Mouse (Mus musculus) liver, embryonic 12.5 days (tissue): ENCODE results near the gene Ccdc57. TPM values are rescaled to one million over a fixed set of nuclear protein-coding genes. Genes with fewer than 3 reads are reported as not detected.
"Not testable (repeated sequence)": the region's sequence is repeated elsewhere in the genome, so short reads cannot be mapped to it uniquely, and the experiment has no call there.

Source experiments
- ATAC-seq: fragments of 200-750 bp; cut with Nextera tagmentation; 2 replicates; pipeline ENCODE4 v1.8.0; 2017; ENCODE audit warnings: moderate number of reproducible peaks, mild to moderate bottlenecking, moderate library complexity
- H3K27ac ChIP-seq: fragments of 300-500 bp; sonication (generic); 2 replicates; pipeline ENCODE4 v1.5.1; 2016; ENCODE audit warnings: mild to moderate bottlenecking
- H3K27me3 ChIP-seq: fragments of 300-500 bp; sonication (generic); replicated peaks from 2 replicates; pipeline ENCODE4 v1.6.1; 2016; ENCODE audit warnings: mild to moderate bottlenecking, moderate library complexity
- H3K36me3 ChIP-seq: fragments of 300-500 bp; sonication (generic); 2 replicates; pipeline ENCODE4 v1.6.1; 2016; ENCODE audit warnings: mild to moderate bottlenecking, moderate library complexity
- H3K4me1 ChIP-seq: fragments of 300-500 bp; sonication (generic); 2 replicates; pipeline ENCODE4 v1.6.1; 2016
- H3K4me2 ChIP-seq: fragments of 300-500 bp; sonication (generic); 2 replicates; pipeline ENCODE4 v1.6.1; 2016; ENCODE audit warnings: mild to moderate bottlenecking, moderate library complexity
- H3K4me3 ChIP-seq: fragments of 300-500 bp; sonication (generic); 2 replicates; pipeline ENCODE4 v1.5.1; 2016; ENCODE audit warnings: mild to moderate bottlenecking, moderate library complexity
- H3K9ac ChIP-seq: fragments of 300-500 bp; sonication (generic); 2 replicates; pipeline ENCODE4 v1.6.1; 2016; ENCODE audit warnings: mild to moderate bottlenecking, moderate library complexity
- H3K9me3 ChIP-seq: fragments of 300-500 bp; sonication (generic); replicated peaks from 2 replicates; pipeline ENCODE4 v1.6.1; 2016; ENCODE audit warnings: mild to moderate bottlenecking, moderate library complexity
- WGBS: fragments of 180-500 bp; shearing (Covaris S2); methylation state at CpG from one replicate; pipeline ENCODE4 v1.1.7; 2016; ENCODE audit not compliant: insufficient replicate concordance; 5-methylcytosine and 5-hydroxymethylcytosine counted together
- polyA plus RNA-seq: library from polyadenylated mRNA; unstranded; fragments of >200 nt; fragmentation: Nextera tagmentation; extraction: Ambion mirVana; gene quantifications from 2 replicates; pipeline ENCODE4 v1.2.1, GENCODE M21; 2016

The Ccdc57 gene
- polyA plus RNA-seq, 1 experiment from 2014 or later, result 3.2 TPM

DNA sequence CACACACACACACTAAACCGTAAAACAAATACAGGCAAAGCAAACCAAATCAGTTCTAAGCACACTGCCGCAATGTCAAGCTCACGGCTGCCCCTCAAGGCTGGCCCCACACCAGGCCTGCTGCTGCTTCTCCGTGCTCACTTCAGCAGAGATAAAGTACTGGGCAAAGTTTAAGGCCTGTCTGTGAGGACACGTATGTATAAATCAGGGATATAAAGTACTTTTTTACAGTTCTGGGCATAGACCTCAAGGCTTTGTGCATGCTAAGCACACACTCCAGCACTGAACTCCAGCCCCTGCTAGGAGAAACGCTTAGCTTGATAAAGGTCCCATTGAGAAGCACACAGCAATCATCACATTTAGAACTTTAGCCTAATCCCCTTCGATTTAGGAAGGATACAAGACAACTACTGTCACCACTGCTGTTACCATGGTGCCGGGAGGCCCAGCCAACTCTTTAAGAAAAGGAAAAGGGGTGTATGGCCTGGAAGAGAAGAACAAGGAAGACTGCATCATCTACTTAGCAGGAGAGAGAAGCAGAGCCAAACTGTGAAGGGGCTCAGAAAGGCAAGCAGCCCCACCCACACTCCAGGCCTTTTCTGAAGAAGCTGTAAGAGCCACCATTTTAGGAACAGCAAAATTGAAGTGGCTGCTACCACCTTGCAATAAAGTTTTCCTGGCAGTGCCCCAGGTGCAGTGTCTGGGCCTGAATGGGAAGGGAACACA is 99.0 kb downstream of the Ccdc57 start:
- Histone ChIP-seq H3K4me2 (no peak overlapping the region), H3K36me3 (no peaks in the 10 kb centered on the region), H3K9me3 (no peaks in the 10 kb centered on the region), H3K27me3 (0 out of 2 replicates have a peak, but pooled peaks cover under 1% of the 10 kb centered on the region), H3K4me1 (peaks cover 17% of the 10 kb centered on the region), H3K4me3 (no peak overlapping the region), H3K9ac (no peak overlapping the region), H3K27ac (no peak overlapping the region)
- WGBS, result 53% methylated on average over 8 of the region's 8 CpGs
- ATAC-seq, result peak; percentile 27; the same call in 1 of the 2 replicates

DNA sequence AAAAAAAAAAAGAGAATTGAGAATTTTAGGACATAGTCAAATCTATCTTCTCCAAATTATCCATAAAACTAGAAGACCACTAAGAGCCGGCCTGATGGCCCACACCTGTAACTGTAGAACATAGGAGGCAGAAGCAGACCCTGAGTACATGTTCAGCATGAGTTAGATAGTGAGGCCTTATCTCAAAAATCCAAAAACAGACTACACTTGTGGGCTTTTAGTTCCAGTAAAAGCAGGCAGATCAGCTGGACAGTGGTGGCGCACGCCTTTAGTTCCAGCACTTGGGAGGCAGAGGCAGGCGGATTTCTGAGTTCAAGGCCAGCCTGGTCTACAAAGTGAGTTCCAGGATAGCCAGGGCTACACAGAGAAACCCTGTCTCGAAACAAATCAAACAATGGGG is 99.7 kb downstream of the Ccdc57 start:
- H3K4me2 ChIP-seq, H3K9me3 ChIP-seq, H3K27ac ChIP-seq, H3K36me3 ChIP-seq, H3K4me3 ChIP-seq, H3K27me3 ChIP-seq, H3K9ac ChIP-seq: not testable (repeated sequence)
- H3K4me1 ChIP-seq, result peaks cover 17% of the 10 kb centered on the region
- peak; percentile 46; the same call in 1 of the 2 replicates for ATAC-seq
- WGBS, result 51% methylated on average over 5 of the region's 5 CpGs

DNA sequence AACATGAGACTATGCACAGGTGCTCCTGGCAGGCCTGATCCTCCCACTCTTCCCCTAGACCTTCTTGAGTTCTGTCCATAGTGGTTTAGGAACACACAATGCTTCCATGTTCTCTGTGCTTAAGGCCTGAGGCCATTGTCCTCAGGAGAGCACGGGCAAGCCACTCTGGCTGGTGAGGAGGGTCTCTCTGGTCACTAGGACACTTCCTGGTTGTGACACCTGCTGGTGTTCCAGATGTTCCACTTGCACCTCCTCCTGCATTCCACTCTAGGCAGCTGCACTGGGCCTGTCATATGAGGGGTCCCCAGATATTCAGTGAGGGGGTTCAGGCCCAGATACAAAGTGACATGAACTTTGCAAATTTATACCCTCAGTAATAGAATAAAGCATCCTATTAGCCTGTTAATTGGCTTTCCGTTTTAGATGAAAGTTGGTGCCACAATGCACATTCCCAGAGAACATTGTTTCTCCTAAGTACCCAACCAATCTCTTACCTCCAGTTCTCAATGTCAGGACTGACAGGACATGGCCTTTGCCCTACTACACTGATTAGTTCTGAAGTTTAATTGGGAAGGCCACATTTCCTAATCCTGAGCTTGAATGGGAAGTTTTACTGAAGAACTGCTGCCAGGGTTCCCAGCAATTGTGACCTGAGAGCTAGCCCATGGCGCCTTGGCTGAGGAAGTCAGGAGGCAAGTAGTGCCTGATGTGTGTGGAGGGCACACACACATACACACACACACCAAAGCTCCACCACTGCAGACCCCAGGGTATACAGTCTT is 100.8 kb downstream of the Ccdc57 start:
- 68% methylated on average over 3 of the region's 3 CpGs for WGBS
- H3K27ac ChIP-seq, result no peak overlapping the region

GRCm38 (mm10) chr11:120830686-120831085 is 102.0 kb downstream of the Ccdc57 start:
- ATAC-seq, result no peak
- Histone ChIP-seq H3K36me3 (0 out of 2 replicates have a peak, but pooled peaks cover 4% of the 10 kb centered on the region), H3K9ac (no peak overlapping the region), H3K4me3 (no peak overlapping the region), H3K9me3 (no peaks in the 10 kb centered on the region), H3K4me1 (peaks cover 23% of the 10 kb centered on the region), H3K27me3 (0 out of 2 replicates have a peak, but pooled peaks cover 4% of the 10 kb centered on the region), H3K27ac (no peak overlapping the region), H3K4me2 (no peak overlapping the region)
- 81% methylated on average over 12 of the region's 12 CpGs for WGBS

More for the DNA sequence above, 100.8 kb downstream of the Ccdc57 start:
- no peaks in the 10 kb centered on the region for H3K36me3 ChIP-seq
- no peak for ATAC-seq
- H3K4me3 ChIP-seq, result no peak overlapping the region
- no peak overlapping the region for H3K9ac ChIP-seq
- H3K4me2 ChIP-seq, result no peak overlapping the region
- H3K27me3 ChIP-seq, result 0 out of 2 replicates have a peak, but pooled peaks cover 4% of the 10 kb centered on the region
- H3K4me1 ChIP-seq, result peaks cover 17% of the 10 kb centered on the region
- no peaks in the 10 kb centered on the region for H3K9me3 ChIP-seq

DNA sequence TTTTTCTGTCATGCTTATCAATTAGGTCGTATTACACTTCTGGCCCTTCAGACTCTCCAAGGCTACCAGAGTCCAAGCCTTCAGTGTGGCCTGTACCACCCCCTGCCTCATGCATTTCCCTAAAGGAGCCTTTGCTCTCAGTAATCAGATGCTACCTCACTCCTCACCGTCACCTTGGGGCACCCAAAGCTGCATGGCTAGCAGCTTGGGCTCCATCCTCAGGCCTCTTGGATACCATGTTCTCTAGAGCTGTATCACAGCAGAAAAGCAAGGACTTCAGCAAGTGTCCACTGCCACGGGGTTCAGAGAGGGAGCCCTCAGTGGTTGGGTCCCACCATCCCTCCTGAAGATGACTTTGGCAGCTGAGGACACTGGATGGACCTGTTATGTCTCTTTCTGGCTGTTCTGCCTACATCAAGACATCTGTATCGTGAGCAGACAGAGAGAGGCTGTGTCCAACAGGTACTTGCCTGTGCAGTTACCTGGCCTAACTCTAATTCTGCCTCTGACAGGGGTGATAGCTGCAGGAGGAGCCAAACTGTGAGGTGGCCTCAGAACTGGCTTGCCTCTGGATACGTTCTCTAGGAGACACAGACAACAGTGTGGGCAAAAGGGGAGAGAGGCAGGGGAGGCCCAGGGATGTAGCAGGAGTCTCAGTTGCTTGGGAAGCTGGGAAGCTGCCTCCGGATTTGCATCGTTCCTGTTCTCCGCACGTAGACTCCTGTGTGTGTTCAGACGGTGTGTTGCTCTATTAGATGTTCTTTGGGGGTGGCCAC is 102.7 kb downstream of the Ccdc57 start:
- H3K9me3 ChIP-seq, result no peaks in the 10 kb centered on the region
- 0 out of 2 replicates have a peak, but pooled peaks cover 4% of the 10 kb centered on the region for H3K27me3 ChIP-seq
- H3K4me3 ChIP-seq, result no peak overlapping the region
- 0 out of 2 replicates have a peak, but pooled peaks cover 4% of the 10 kb centered on the region for H3K36me3 ChIP-seq
- peaks cover 30% of the 10 kb centered on the region for H3K4me1 ChIP-seq
- H3K27ac ChIP-seq, result no peak overlapping the region
- no peak overlapping the region for H3K4me2 ChIP-seq
- WGBS, result 81% methylated on average over 10 of the region's 10 CpGs
- no peak for ATAC-seq
- H3K9ac ChIP-seq, result no peak overlapping the region

GRCm38 (mm10) chr11:120828416-120828815 is 104.3 kb downstream of the Ccdc57 start:
- Histone ChIP-seq H3K4me2 (no peak overlapping the region), H3K36me3 (0 out of 2 replicates have a peak, but pooled peaks cover 4% of the 10 kb centered on the region), H3K4me3 (no peak overlapping the region), H3K9ac (no peak overlapping the region), H3K27ac (no peak overlapping the region), H3K27me3 (0 out of 2 replicates have a peak, but pooled peaks cover 4% of the 10 kb centered on the region), H3K9me3 (no peaks in the 10 kb centered on the region), H3K4me1 (peaks cover 34% of the 10 kb centered on the region)
- 68% methylated on average over 4 of the region's 4 CpGs for WGBS
- no peak for ATAC-seq

DNA sequence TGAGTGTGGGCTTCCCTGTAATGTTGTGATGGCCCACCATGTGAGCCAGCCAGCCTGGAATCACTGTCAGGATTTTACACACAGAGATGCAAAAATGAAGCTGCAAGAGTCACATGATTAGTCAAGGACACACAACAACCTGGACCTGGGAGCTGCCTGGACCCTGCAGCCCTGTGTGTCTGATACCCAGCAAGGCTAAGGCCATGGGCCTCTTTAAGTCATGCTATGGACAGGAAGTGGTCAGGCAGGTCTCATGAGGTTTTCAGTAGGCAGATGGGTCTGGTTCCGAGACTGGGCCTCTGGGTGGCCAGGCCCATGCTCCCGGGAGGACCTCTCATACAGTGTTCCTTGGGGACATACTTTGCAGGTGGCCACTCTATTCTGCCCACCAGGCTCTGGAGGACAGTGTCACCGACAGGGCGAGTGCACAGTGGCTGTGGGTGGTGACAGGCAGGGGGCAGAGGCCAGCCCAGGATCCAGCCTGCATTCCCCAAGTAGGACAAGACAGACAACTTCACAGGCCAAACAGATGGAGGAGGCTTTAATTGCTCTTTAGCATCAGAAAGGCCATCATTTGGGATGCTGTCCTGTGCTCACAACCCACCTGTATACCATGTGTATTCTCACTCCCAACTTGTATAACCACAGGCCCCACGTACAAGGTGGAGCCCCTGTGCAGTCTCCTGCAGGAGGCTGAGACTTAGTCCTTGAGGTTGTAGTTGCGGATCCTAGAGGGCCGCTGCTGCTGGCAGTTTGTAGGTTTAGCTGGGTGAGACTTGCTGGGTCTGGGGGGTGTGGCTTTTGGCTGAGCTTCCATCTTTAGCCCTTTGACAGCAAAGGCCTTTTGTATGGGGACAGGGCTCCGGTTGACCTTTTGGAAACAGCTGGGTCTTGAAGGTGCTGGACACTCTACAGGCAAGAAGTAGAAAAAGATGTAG is 106.4 kb downstream of the Ccdc57 start:
- Histone ChIP-seq H3K27me3 (0 out of 2 replicates have a peak, but pooled peaks cover 4% of the 10 kb centered on the region), H3K4me1 (peaks cover 45% of the 10 kb centered on the region), H3K4me2 (no peak overlapping the region), H3K27ac (peak overlapping the region; percentile 90; the same call in 1 of the 2 replicates), H3K36me3 (peaks cover 18% of the 10 kb centered on the region), H3K9me3 (no peaks in the 10 kb centered on the region), H3K9ac (no peak overlapping the region), H3K4me3 (no peak overlapping the region)
- no peak for ATAC-seq
- 82% methylated on average over 8 of the region's 8 CpGs for WGBS

DNA sequence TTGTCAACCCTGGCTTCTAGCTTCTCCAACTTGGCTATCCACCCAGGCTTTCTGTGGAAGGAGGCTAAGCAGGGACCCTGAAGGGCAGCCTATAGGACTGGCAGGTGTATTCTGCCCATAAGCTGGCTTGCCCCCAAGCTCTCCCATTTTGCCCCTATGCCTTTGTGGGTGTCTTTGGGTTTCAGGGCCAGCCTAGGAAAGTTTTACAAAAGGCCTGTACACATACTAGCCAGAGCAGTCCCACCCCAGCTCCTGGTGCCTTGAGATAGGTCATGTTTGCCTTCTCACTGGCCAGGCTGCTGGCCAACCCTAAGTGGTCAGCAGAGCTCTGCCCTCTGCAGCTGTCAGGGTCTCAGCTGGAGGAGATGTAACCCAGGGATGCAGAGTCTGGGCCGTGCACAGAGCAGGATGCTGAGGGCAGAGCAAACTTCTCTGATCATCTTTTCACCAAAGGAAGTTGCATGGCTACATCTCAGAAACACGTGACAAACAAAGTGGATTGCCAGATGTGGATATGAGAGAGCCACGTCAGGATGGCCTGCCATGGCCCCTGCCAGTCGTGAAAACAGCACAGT is 107.3 kb downstream of the Ccdc57 start:
- Histone ChIP-seq H3K36me3 (peaks cover 28% of the 10 kb centered on the region), H3K9ac (peak overlapping the region; percentile 70), H3K27me3 (0 out of 2 replicates have a peak, but pooled peaks cover 4% of the 10 kb centered on the region), H3K9me3 (no peaks in the 10 kb centered on the region), H3K27ac (peak overlapping the region; percentile 90), H3K4me3 (peak overlapping the region; percentile 77), H3K4me1 (peaks cover 50% of the 10 kb centered on the region), H3K4me2 (peak overlapping the region; percentile 95)
- WGBS, result 67% methylated on average over 4 of the region's 4 CpGs
- no peak for ATAC-seq

- ATAC-seq, result no peak
- H3K36me3 ChIP-seq, result peaks cover 33% of the 10 kb centered on the region
- peak overlapping the region; percentile 90 for H3K27ac ChIP-seq
- H3K27me3 ChIP-seq, result 0 out of 2 replicates have a peak, but pooled peaks cover 4% of the 10 kb centered on the region
- no peaks in the 10 kb centered on the region for H3K9me3 ChIP-seq
- peak overlapping the region; percentile 95 for H3K4me2 ChIP-seq
- peaks cover 50% of the 10 kb centered on the region for H3K4me1 ChIP-seq
- H3K4me3 ChIP-seq, result peak overlapping the region; percentile 77
- H3K9ac ChIP-seq, result peak overlapping the region; percentile 70
- WGBS, result under 1% methylated on average over 21 of the region's 21 CpGs
Observed at GRCm38 (mm10) chr11:120824787-120825288, 107.8 kb downstream of the Ccdc57 start.

DNA sequence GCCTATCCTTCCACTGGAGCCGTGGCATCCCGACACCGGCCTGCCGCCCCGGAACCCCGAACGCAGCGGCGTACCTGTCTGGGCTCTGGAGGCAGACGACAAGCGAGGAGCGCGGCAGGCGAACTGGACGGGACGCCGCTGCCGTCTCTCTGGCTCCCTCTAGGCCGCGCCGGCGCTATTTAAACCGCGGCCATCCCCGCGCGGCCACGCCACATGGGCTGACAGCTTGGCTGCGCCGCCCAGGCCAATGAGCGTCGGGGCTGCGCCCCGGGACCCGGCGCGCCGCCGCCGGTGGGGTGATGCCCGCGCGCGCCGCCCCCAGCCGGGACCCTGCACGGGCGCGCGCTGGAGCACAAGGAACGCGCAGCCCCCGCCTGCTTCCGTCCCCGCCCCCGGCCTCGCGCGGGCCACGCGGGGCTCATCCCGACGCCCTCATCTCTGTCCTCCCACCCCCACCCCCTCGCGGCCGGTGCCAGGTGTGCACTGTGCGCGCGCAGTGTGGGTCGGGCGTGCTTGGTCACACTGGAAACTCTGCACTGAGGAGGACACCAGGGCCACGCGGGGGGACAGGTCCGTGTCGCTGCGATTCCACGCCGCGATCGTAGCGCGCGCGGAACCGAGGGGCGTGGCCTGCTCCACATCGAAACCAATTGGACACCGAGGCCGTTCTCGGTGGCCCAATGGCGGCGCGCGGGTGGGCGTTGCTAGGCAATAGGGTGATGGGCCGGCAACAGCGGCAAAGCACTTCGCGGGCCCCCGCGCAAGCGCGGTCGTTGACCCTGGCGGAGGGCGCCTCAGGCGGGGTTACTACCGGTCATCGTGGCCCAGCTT is 108.5 kb downstream of the Ccdc57 start, which contains the start of gene Fasn:
Gene Fasn, minus strand, starts transcription at position 592 of the 831 bp plus-strand sequence.
- H3K4me2 ChIP-seq, result peak within 1 kb of the TSS; percentile 95
- H3K36me3 ChIP-seq, result peaks cover 40% of the 10 kb centered on the region
- H3K4me3 ChIP-seq, result peak within 1 kb of the TSS; percentile 77
- H3K9me3 ChIP-seq, result no peaks in the 10 kb centered on the region
- peak; percentile 83 for ATAC-seq
- H3K27ac ChIP-seq, result peak within 1 kb of the TSS; percentile 90
- WGBS, result under 1% methylated on average over 103 of the region's 109 CpGs
- peak within 1 kb of the TSS; percentile 88 for H3K9ac ChIP-seq
- peaks cover 50% of the 10 kb centered on the region for H3K4me1 ChIP-seq
- H3K27me3 ChIP-seq, result 0 out of 2 replicates have a peak, but pooled peaks cover 4% of the 10 kb centered on the region
